Mouse (Mus musculus) adrenal gland, adult 2 months (tissue): Measurements from ENCODE around the gene Supt5. TPM values are rescaled to one million over a fixed set of nuclear protein-coding genes. Genes with fewer than 3 reads are reported as not detected.

Experiments
- DNase-seq: peaks from one replicate; pipeline ENCODE4 v3.0.0; 2021
- polyA plus RNA-seq: library from polyadenylated mRNA; depleted of rRNA; stranded (reverse); fragments of >200 nt; gene quantifications from 2 replicates; pipeline ENCODE4 v1.2.3, GENCODE M21; 2012
- total RNA-seq, 2 experiments: library from RNA; stranded (reverse); gene quantifications; 2 replicates each; pipeline ENCODE4 v1.2.3; 2021

Gene Supt5
- total and polyA plus RNA-seq, 3 experiments: 156 to 190 (median 171) TPM

DNA sequence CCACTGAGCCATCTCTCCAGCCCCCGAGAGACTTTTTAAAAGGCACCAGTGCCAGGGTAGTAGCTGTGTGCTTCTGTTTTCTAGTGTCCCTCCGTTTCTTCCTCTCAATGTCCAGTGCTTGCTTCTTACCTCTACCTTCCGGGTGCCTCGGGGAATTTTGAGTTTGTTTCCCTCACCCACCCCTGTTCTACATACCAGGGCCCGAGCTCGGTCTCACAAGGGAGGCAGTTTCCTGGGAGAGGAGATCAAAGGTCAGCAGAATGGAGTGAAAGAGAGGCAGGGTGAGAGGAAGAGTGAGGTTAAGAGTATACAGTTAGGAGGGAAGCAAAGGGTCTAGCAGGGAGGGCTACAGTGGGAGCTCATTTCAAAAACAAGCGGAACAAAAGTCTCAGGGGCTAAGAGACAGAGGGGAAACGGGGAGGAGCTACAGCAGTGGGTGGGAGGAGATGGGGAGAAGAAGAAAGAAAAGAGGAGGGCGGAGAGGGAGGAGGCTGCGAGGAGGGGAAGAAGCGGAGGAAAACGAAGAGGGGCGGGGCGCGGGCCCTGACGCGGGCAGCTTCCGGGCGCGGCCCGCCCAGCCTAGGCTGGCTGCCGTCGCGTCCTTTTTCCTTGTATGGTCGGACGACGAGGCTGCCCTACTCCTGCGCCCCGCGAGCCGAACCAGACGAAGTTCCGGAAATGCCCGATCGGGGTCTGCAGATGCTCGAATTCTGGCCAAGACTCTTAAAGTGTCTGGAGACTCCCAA lies 36.8 kb upstream of the Supt5 start:
- DNase-seq: peak; percentile 94

DNA sequence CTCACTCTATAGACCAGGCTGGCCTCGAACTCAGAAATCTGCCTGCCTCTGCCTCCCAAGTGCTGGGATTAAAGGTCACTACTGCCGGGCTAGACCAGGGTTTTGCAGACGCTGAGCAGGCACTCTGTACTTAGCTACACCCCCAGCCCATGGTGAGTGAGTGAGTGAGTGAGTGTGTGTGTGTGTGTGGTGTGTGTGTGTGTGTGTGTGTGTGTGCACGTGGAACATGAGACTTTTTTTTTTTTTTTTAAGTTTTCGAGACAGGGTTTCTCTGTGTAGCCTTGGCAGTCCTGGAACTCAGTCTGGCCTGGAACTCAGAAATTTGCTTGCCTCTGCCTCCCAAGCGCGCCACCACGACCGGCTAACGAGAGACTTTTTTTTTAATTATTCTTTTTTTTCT lies 36.1 kb upstream of the Supt5 start:
- no peak for DNase-seq

GRCm38 (mm10) chr7:28373891-28374495 lies 35.4 kb upstream of the Supt5 start:
- DNase-seq: no peak

GRCm38 (mm10) chr7:28373131-28373581 lies 34.6 kb upstream of the Supt5 start:
- DNase-seq: peak; percentile 78

DNA sequence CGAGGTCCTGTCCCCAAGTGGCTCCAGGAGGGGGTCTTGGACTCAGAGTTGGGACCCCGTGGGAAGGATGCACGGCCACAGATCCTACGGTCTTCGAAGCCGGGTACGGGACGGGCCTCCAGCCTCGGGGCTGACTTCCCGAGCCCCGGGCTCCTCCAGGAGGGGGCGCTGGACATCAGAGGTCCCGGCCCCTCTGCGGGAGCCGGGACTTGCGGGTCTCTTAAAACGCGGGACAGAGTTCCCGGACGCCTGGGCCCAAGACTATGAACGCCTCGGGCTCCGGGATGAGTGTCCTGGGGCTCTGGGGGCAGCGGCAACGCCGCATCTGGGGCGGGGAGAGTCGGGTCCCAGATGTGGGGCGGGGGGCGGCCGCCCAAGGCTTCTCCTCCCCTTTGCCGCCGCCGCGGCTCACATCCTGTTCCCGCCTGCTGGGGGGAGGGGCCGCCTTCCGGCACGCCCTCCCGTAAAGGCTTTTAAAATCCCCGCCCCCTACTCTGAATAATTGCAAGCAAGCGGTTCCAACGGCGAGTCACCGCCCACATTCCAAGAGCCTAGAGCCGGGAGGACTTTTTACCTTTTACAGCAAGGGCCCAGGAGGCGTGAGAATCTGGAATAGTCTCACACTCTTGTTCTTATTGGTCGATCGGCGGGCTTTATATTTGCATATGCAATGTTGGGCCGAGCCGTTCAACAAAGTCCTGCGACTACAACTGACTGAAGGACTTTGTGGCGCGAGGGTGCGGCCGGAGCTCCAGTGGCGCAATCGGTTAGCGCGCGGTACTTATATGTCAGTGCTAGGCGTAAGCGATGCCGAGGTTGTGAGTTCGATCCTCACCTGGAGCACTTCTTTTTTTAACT lies 33.9 kb upstream of the Supt5 start, which contains the start of gene Plekhg2:
Plekhg2 (minus strand) TSS at position 349 of the 858 bp plus-strand sequence.
- DNase-seq: peak; percentile 98

DNA sequence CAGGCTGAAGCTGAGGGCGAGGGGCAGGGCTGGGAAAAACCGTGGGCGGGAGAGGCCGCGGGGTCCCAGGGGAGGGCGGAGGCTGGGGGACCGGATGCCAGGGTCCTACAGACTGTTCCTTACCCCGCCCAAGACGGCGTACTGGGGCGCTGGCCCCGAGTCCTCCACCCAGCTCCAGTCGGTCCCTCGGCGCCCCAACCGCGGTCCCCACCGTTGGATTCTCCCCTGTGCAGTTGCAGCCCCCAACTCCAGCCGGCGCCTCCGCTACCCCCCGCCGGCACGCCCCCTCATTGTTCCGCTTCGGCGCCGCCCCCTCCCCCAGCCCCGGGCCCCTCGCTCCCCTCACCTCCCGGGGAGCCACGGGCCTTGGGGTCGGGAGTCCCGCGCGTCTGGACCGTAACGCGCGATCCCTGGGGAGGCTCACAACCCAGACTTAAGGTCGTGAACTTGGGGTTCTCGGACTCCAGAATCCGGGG lies 33.0 kb upstream of the Supt5 start:
- peak; percentile 68 for DNase-seq

DNA sequence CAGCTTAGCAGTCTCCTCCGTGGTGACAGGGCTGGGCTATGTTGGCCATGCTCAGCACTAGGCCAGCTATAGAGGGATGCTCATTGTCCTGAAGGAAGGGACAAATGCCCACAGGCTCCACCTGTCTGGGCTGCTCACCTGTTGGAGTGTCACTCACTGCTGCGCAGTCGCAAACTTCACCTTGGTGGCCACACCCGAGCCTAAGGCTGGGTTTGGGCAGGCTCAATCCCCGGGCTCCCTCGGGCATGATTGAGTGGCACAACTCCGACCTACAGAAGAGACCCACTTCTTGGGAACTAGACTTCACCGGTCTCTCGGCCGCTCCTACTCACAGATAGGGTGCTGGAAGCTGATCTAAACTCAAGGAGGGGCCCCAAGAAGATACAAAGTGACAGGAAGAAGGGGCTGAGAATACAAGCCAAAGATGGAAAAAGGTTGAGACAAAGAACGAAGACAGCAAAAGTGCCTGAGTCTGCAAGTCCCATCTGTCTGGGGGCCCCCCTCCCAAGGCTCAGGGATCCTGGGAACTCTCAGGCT lies 32.5 kb upstream of the Supt5 start:
- DNase-seq: no peak

DNA sequence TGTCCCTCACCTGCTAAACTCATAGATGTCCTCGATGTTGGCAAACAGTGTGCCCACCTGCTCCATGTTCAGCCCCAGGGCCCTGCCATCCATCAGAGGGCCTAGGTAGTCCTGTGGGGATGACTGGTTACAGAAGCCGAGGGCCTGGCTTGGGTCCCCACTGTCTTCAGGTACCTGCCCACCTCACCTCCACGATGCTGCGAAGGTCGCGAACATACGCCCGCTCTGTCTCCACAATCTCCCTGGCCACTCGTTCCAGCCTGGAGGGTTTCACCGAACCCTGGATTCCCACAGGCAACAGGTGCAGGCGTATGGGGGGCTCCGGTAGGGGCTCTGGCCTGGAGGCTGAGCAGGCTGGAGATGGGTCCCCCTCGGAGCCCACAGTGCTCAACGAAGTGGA lies 31.5 kb upstream of the Supt5 start:
- DNase-seq: no peak

DNA sequence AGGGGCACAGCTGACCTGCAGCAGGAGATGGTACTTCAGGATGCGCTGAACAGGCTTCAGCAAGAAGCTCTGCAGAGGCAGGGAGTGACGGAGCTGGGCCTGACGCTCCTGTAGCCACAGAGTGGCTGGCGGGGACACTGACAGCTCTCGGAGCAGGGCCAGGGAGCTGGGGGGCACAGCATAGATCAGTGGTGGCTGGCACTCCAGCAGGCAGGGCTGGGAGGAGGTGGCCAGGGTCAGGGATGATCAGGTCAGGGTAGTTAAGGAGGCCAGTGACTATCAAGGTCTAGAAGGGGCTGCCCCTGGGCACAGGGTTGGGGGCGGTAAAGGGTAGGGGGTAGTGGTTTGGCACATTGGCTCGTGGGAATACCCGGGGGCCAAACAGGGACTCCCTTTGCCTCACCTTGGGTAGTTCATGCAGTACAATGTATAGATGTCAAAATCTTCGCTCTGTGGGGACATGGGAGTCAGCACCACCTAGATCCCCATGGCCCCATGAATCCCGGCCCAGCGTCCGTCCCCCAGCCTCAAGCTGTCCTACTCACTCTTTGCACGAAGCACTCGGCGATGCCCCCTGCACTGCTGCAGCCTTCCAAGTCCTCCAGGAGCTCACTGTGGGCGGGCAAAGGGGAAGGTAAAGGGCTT lies 29.9 kb upstream of the Supt5 start:
- DNase-seq: no peak

DNA sequence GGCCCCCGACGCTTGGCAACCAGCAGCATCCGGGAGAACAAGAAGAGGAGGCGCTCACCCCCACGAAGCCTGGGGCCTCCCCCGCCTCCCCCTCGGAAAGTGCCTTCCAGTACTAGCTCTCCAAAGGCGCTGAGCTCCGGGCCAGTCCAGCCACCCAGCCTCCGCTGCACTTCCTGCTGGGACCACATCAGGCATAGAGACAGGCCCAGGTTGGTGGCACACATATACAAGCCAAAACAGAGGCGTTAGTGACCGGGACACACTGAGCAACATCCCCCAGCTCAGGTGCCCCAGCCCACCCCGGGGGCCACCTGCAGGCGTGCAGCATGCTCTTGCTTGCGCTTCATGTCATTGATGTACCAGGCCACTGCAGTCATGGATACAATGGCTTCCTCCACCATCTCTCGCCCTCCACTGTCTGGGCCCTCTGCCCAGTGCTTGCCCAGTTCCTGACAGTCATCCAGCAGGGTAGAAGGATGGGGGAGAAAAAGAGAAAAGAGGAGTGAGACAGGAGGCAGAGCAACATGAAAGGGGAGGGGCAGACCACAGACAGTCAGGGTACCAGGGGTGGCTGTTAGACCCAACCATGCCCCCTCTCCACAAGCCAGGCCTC lies 29.2 kb upstream of the Supt5 start:
- no peak for DNase-seq

DNA sequence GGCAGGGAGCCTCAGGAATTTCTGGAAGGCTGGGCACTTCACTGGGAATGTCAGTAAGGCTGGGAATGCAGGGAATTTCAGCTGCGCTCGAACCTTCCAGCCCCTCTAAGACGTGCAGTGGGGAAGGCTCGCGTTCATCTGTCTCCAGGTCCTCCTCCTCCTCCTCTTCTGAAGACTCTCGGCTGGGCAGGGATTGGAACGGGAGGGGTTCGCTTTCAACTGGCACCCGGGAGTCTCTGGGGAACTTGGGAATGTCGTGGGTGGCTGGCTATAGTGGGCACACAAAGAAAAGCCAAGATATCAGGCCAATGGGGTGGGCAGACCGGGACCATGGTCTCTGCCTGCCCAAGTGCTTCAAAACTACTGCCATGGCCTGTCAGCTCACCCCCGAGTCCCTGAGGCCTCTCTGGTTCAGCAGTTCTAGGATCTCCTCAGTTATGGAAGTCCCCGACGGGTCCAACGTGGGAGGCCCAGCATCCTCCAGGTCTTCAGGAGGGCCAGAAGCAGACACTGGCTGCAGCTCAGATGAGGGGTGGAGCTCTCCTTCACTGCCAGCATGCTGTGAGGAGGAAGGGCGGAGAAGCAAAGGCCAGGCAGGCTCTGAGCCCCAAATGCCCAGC lies 24.0 kb upstream of the Supt5 start:
- no peak for DNase-seq

DNA sequence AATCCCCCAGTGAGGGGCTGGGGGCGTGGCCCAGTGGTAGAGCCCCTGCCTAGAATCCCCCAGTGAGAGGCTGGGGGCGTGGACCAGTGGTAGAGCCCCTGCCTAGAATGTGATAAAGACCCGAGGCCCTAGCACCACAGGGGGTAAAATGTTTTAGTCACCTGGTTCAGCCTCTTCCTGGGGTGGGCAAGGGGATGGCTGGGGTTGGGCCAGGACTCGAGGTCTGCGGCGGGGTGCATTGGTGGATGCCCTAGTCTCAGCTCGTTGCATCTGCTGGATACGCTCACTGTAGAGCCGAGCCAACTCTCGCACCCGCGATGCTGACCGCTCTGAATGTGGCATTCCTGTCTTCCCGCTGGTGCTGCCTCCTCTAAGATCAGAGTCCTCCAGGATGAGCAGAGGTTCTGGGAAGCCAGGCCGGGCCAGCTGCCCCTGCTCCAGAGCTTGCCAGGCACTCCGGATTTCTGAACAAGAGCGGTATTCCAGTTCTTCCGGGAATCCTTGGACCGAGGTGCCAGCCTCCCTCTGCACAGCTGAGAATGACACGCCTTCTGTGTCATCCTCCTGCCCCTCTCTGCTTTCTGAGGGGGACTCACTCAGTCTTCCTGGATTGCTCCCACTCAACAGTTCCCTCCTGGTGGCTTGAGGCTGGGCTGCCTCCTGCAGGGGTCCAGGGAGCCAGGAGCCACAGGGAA lies 23.2 kb upstream of the Supt5 start:
- no peak for DNase-seq

DNA sequence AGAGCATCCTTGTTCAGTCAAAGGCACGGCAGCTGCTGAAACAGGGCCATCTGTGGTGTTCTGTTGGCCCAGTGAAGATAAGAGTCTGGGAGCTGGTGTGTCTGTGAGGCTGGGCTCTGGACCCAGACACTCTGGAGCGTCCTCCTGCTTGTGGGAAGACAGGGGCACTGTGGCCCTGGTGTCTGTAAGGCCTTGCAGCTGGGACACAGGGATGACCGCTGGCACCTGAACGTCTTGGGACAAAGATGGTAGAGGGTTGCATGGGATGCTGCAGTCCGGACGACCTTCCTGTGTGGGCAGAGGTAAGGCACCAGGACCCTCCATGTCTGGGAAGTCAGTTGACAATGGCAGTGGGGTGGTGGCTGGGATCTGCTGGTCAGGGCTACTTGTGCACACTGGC lies 21.7 kb upstream of the Supt5 start:
- DNase-seq: no peak

DNA sequence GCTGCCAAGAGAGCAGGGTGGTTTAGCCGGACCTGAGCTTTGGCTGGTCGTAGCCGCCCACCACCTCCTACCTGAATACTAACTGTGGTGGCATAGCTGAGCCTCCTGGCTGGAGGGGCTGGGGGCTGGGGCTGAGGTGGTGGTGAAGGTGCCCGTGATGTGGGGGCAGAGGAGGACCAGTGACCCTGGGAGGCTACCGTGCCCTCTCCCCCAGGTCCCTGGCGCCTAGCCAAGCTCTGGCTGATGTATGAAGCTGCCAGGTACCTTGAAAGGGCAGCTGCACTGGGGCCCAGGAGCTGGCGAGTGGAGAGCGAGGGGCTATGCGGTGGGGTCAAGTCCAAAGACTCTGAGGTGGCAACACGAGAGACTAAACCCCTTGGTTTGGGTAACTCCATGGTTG lies 21.3 kb upstream of the Supt5 start:
- DNase-seq: no peak

DNA sequence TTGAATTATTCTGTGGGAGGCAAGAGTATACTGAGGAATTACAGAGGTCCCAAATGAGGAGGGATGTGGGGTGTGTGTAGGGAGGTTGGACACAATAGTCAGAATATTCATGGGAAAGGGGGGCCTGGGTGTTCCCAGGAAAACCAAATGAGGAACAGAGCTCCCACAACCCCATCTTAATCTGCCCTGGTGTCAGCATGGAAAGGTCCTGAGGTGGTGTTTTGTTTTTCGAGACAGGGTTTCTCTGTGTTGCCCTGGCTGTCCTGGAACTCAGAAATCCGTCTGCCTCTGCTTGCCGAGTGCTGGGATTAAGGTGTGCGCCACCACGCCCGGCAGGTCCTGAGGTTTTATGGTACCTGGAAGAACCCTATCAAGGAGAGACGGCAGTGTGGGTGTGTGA lies 19.9 kb upstream of the Supt5 start:
- no peak for DNase-seq

DNA sequence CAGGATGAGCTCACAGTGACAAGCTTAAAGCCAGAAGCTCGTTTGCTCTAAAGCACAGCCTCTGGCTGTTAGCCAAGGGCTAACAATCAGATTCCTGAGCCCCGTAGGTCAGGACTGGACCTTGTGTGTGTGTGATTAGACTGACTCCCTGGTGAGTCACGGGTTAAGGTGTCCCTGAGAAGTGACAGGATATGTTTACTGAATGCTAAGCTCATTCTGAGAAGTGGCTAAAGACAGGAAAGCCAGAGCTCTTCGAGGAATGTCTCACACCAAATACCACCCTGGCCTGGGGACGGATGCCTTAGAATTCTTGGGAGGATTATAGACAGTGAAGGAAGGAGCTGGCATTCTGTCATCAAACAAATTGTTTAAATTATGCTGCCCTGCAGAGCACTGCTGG lies 19.4 kb upstream of the Supt5 start:
- peak; percentile 70 for DNase-seq

DNA sequence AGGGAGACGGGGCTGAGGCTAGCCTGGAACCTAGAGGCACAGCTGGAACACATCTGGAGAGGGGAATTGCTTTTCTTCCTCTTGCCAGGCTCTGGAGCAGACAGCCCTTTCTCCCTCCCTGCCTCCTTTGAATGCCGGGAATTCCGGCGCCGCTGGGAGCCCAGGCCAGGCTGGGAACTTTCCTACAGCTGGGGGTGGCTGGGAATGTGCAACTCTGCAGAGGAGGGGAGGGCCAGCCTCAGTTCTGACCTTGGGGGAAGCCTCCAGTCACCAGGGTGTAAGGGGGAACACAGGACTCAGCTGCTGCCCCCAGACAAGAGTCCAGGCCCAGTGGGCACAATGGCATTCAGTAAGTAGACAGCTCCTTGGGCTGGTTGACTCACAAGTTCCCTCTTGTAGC lies 18.4 kb upstream of the Supt5 start:
- DNase-seq: peak; percentile 58

- DNase-seq: no peak
Observed at GRCm38 (mm10) chr7:28355221-28355620, 16.7 kb upstream of the Supt5 start.

DNA sequence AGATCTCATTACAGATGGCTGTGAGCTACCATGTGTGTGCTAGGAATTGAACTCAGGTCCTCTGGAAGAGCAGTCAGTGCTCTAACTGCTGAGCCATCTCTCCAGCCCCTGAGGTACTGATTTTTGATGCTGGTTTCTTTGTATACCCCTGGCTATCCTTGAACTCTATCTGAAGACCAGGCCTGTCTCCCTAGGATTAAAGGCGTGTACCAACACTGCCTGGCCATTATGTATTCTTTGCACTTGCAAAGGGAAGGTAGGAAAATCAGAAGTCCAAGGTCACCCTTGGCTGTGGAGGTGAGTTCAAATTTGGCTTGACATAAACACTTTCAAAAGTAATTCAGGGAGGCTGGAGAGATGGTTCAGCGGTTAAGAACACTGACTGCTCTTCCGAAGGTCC lies 16.1 kb upstream of the Supt5 start:
- DNase-seq: no peak

DNA sequence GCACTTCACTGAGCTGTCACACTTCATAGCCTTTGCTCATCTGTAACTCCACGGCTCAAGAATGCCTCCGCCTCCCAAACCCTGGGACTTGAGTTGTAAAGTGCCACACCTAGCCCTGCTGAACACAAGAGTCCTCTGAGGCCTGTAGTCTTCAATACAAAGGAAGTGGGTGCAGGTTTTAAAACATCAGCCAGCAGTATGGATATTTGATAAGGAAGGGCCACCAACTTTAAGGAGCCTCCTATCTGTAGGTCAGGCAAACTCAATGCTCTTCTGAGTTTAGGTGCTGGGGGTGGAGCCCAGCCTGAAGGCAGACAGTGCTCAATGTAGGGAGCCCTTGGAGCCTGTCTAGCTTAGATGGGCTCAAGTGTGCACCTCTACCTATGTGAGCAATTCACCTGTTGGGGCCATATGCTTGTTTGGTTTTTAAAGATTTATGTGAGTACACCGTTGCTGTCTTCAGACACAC lies 15.6 kb upstream of the Supt5 start:
- no peak for DNase-seq
